Mouse (Mus musculus) frontal cortex, postnatal 25 days (tissue): ENCODE measurements at regions not wholly inside any gene's neighbourhood (a gene's known extent, or its start where the extent isn't known, plus 50 kb on each side); places are given as distances from the start of the nearest gene placed in this dataset.
A peak's percentile ranks its signal among the peaks of the same experiment; 100 is the strongest.

Source experiments
- DNase-seq, 2 experiments: peaks; one replicate each; pipeline ENCODE4 v3.0.0; 2022; ENCODE audit warnings: low spot score in 2 of 2

DNA sequence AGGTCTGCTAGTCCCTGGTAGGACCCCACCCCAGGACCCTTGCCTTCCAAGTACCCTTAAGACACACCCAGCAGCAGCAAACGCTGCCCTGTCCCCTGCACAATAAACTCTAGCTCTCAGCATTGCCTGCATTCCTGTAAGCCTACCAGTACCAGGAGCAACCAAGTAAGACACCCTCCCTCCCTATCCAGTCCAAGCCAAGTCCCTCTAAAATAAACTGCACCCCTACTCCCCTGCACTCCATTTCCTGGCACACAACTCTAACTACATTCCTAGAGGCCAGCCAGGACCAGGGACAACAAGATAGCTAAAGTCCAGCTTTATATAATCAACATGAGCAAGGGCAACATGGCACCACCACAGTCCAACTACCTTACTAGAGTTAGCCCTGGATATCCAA, 103.5 kb downstream of the Ids start:
- no peak for DNase-seq

DNA sequence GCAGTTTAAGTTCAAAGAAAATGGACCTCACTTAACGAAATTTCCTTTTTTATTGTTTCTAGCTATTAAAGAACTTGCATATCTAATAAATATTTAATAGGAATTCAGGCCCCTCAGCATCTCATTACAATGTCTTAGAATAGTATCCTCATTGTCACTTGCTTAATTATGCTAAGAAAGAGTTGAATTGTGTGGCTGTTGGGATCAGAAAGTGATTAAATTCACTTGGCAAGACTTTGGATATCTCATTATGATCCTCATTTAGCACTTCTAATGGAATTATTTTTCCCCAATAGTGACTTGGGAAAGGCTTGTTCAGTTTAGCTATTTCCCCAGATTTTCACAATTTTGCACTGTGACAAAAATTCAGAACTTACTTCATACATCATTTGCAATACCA, 148.9 kb downstream of the Ids start:
- no peak for DNase-seq

DNA sequence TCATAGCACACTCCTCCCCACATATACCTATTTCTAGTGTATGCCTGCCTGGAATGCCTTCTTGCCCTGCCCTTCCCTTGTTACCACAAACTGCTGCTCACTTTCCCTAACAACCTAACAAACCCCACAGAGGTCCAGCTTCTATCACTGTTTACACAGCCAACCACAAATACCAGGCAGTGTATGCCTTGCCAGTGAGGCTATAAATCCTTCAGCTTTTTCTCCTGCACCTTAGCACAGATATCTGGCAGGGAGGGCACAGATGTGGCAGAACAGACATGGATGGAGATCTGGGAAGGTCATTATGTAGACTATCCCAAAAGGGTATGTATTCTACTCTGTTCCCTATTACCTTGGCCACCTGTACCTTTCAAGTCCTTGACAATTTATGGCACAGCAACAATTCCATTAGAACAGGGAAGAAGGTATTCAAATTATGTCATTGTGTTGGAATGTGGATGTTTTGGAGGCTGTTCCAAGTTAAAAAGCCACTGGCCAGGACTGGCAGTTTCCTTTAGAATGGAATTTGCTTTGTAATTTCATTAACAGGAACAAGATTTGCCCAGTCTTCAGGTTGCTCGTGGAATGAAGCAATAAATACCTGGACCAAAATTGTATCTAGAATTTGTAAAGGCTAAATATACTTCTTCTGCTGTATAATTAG, 180.3 kb downstream of the Ids start:
- DNase-seq, result no peak

DNA sequence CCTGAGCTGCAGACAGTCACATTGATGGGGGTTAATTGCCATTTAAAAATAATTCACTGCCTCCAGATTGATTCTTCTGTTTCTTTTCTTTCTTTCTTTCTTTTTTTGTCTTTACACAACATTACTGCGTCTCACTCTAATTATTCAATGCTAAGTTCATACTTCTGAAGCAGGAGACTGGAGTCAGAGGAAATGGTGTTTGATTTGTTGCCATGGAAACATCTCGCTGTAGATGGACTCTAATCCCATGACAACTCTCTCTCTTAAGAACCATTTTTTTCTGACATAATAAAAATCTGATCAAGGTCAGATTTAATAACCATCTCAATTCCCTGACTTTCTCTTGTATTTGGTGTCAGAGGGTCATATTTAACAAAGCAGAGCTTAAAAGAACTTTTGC, 195.1 kb downstream of the Ids start:
- DNase-seq, result no peak

DNA sequence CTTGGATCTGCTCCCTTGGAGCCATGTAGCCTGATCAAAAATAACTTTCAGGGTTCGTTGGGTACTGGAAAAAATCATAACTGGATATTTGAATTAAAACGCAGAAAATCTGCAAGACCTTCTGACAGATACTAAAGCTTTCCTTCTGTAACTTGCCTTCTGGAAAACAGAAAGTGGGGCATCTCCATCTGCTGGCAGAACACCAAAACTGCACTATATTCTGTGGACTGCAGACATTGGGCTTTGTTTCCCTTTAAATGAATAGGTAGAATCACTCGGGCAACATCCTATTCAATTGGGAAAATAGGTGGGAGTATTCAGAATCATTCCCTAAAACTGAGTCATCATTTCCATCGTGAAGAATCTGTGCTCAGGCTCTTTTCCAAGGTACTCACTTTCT, 203.9 kb downstream of the Ids start:
- peak in 1 of 2 experiments; percentile 9 for DNase-seq
